Mouse (Mus musculus) liver, postnatal 0 days (tissue): ENCODE results near the gene Prkag2. TPM values are rescaled to one million over a fixed set of nuclear protein-coding genes. Genes with fewer than 3 reads are reported as not detected.

Source experiments
- ATAC-seq: fragments of 200-750 bp; cut with Nextera tagmentation; 2 replicates; pipeline ENCODE4 v1.8.0; 2017; ENCODE audit warnings: mild to moderate bottlenecking, moderate library complexity
- DNase-seq: peaks from one replicate; pipeline ENCODE4 v3.0.0-alpha.2; 2016
- H3K27ac ChIP-seq: fragments of 300-500 bp; sonication (generic); 2 replicates; pipeline ENCODE4 v1.5.1; 2014; ENCODE audit warnings: antibody characterized with exemption, moderate library complexity, mild to moderate bottlenecking, low read depth
- H3K27me3 ChIP-seq: fragments of 300-500 bp; sonication (generic); 2 replicates; pipeline ENCODE4 v1.6.1; 2014; ENCODE audit warnings: low read length, control low read depth, mixed read lengths; ENCODE audit not compliant: insufficient read depth
- H3K36me3 ChIP-seq: fragments of 300-500 bp; sonication (generic); replicated peaks from 2 replicates; pipeline ENCODE4 v1.6.1; 2014; ENCODE audit warnings: mild to moderate bottlenecking, control low read depth, low read length, moderate library complexity, mixed read lengths; ENCODE audit not compliant: insufficient read depth
- H3K4me1 ChIP-seq: fragments of 300-500 bp; sonication (generic); 2 replicates; pipeline ENCODE4 v1.6.1; 2014; ENCODE audit warnings: antibody characterized with exemption, mild to moderate bottlenecking, control low read depth; ENCODE audit not compliant: insufficient read depth
- H3K4me2 ChIP-seq: fragments of 300-500 bp; sonication (generic); 2 replicates; pipeline ENCODE4 v1.6.1; 2014; ENCODE audit warnings: low read depth, mild to moderate bottlenecking, low read length, moderate library complexity, mixed read lengths
- H3K4me3 ChIP-seq: fragments of 300-500 bp; sonication (generic); 2 replicates; pipeline ENCODE4 v1.5.1; 2014; ENCODE audit warnings: low read depth, low read length
- H3K9ac ChIP-seq: fragments of 300-500 bp; sonication (generic); replicated peaks from 2 replicates; pipeline ENCODE4 v1.6.1; 2014; ENCODE audit warnings: mild to moderate bottlenecking, moderate library complexity
- H3K9me3 ChIP-seq: fragments of 300-500 bp; sonication (generic); 2 replicates; pipeline ENCODE4 v1.6.1; 2016; ENCODE audit warnings: mild to moderate bottlenecking, control low read depth, low read length, mixed read lengths
- CTCF ChIP-seq: sonication (generic); IDR thresholded peaks from 2 replicates; pipeline ENCODE4 v1.5.1; 2016; ENCODE audit warnings: antibody characterized with exemption, low read depth
- EP300 ChIP-seq: IDR thresholded peaks from 2 replicates; pipeline ENCODE4 v1.6.1; 2016; ENCODE audit warnings: antibody characterized with exemption, low read depth, mild to moderate bottlenecking
- WGBS: fragments of 180-500 bp; shearing (Covaris S2); extraction: QIAGEN DNeasy Blood & Tissue Kit; methylation state at CpG from one replicate; pipeline ENCODE4 v1.1.7; 2014; ENCODE audit not compliant: insufficient replicate concordance; 5-methylcytosine and 5-hydroxymethylcytosine counted together
- polyA plus RNA-seq: library from polyadenylated mRNA; unstranded; fragments of >200 nt; fragmentation: Nextera tagmentation; extraction: Ambion mirVana; gene quantifications from 2 replicates; pipeline ENCODE4 v1.2.1, GENCODE M21; 2015

The Prkag2 gene
- polyA plus RNA-seq, 1 experiment from 2014 or later, result 6.8 TPM

GRCm38 (mm10) chr5:25100157-25100515, 306 bp downstream of the Prkag2 start:
- Histone ChIP-seq H3K9ac (peak overlapping the region; percentile 77), H3K4me2 (peak overlapping the region; percentile 85), H3K27me3 (peaks cover 9% of the 10 kb centered on the region; the same call in 1 of the 2 replicates), H3K4me1 (peaks cover 20% of the 10 kb centered on the region), H3K4me3 (peak overlapping the region; percentile 68), H3K27ac (peak overlapping the region; percentile 94), H3K36me3 (no peaks in the 10 kb centered on the region; the same call in 1 of the 2 replicates), H3K9me3 (no peaks in the 10 kb centered on the region)
- ATAC-seq, result no peak
- WGBS, result under 1% methylated on average over 26 of the region's 26 CpGs
- DNase-seq, result no peak
- TF ChIP-seq CTCF (no peak), EP300 (no peak)

DNA sequence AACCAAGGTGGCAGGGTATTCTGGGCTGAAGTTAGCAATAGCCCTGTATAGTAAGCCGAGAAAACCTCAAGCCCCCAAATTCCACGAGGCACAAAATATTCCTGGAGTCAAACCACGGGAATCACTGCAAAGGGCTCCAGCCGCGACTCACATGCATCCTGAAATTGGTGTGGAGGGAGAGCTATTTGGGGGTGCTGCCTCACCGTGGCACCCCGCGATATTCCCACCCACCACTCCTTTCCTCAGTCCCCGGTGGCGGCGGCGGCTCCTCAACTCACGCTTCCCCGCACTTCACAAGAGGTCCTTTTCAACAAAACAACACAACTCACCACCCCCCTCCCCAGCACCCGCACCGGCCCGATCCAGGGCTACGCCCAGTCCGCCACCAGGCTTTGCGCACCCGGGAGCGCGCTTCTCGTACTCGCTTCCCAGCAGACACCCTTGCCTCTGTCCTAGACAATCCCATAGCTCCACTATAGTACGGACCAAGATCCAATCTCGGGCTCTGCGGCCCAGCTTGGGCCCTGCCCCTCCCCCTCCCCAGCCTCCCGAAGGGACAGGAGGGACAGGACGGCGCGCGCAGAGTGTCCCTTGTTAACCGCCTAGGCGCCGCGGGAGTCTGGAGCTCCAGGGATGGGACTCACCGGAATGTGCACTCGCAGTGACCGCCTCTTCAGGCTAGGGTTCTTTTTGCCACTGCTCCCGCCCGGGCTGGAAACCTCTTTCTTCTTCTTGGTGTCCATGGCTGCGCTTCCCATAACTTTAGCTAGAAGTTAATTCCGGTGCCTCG, 880 bp downstream of the Prkag2 start:
- ATAC-seq, result peak; percentile 43
- H3K9ac ChIP-seq, result peak overlapping the region; percentile 77
- peaks cover 20% of the 10 kb centered on the region for H3K4me1 ChIP-seq
- TF ChIP-seq CTCF, result no peak
- TF ChIP-seq EP300, result no peak
- 1% methylated on average over 42 of the region's 45 CpGs for WGBS
- H3K27me3 ChIP-seq, result peaks cover 9% of the 10 kb centered on the region; the same call in 1 of the 2 replicates
- peak; percentile 69 for DNase-seq
- H3K36me3 ChIP-seq, result no peaks in the 10 kb centered on the region; the same call in 1 of the 2 replicates
- peak overlapping the region; percentile 68 for H3K4me3 ChIP-seq
- peak overlapping the region; percentile 94 for H3K27ac ChIP-seq
- peak overlapping the region; percentile 85 for H3K4me2 ChIP-seq
- no peaks in the 10 kb centered on the region for H3K9me3 ChIP-seq

DNA sequence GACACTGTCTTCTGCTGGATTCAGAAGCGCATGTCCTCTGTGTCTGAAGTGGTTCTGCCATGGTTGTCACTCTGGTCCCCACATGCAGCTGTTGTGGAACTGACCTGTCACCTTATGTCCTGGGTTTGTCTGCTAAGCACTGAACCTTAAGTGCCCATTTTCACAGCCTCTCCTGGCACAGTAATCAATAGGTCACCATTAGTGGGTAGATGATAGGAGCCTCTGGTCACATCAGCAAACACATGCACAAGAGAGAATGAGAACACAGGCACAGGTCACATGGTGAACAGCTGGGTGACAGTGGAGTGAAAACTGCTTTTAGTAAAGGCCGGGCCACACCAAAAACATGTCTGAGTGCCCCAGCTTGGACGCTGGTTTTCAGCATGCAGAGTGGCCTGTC, 2.6 kb downstream of the Prkag2 start:
- H3K4me3 ChIP-seq, result peak overlapping the region; percentile 68; the same call in 1 of the 2 replicates
- no peak for TF ChIP-seq EP300
- no peak for TF ChIP-seq CTCF
- peaks cover 22% of the 10 kb centered on the region for H3K4me1 ChIP-seq
- H3K4me2 ChIP-seq, result peak overlapping the region; percentile 85
- H3K27me3 ChIP-seq, result peaks cover 9% of the 10 kb centered on the region; the same call in 1 of the 2 replicates
- H3K9ac ChIP-seq, result no peak overlapping the region
- WGBS, result 55% methylated on average over 3 of the region's 3 CpGs
- DNase-seq (no peak), ATAC-seq (peak; percentile 19)
- no peaks in the 10 kb centered on the region for H3K9me3 ChIP-seq
- peak overlapping the region; percentile 94 for H3K27ac ChIP-seq
- H3K36me3 ChIP-seq, result no peaks in the 10 kb centered on the region; the same call in 1 of the 2 replicates

GRCm38 (mm10) chr5:25096431-25096830, 4.0 kb downstream of the Prkag2 start:
- DNase-seq (no peak), ATAC-seq (no peak)
- Histone ChIP-seq H3K4me2 (no peak overlapping the region), H3K9me3 (no peaks in the 10 kb centered on the region), H3K27me3 (peaks cover 9% of the 10 kb centered on the region; the same call in 1 of the 2 replicates), H3K27ac (no peak overlapping the region), H3K4me1 (peaks cover 17% of the 10 kb centered on the region), H3K9ac (no peak overlapping the region), H3K4me3 (no peak overlapping the region), H3K36me3 (no peaks in the 10 kb centered on the region; the same call in 1 of the 2 replicates)
- TF ChIP-seq CTCF (no peak), EP300 (no peak)
- WGBS, result 51% methylated on average over 4 of the region's 4 CpGs

GRCm38 (mm10) chr5:25092630-25093245, 7.7 kb downstream of the Prkag2 start:
- Histone ChIP-seq H3K4me2 (no peak overlapping the region), H3K27me3 (no peaks in the 10 kb centered on the region), H3K4me3 (no peak overlapping the region), H3K4me1 (peaks cover 30% of the 10 kb centered on the region), H3K9me3 (no peaks in the 10 kb centered on the region), H3K36me3 (no peaks in the 10 kb centered on the region; the same call in 1 of the 2 replicates), H3K27ac (no peak overlapping the region), H3K9ac (no peak overlapping the region)
- 61% methylated on average over 8 of the region's 8 CpGs for WGBS
- ATAC-seq (no peak), DNase-seq (no peak)
- no peak for TF ChIP-seq EP300
- no peak for TF ChIP-seq CTCF

DNA sequence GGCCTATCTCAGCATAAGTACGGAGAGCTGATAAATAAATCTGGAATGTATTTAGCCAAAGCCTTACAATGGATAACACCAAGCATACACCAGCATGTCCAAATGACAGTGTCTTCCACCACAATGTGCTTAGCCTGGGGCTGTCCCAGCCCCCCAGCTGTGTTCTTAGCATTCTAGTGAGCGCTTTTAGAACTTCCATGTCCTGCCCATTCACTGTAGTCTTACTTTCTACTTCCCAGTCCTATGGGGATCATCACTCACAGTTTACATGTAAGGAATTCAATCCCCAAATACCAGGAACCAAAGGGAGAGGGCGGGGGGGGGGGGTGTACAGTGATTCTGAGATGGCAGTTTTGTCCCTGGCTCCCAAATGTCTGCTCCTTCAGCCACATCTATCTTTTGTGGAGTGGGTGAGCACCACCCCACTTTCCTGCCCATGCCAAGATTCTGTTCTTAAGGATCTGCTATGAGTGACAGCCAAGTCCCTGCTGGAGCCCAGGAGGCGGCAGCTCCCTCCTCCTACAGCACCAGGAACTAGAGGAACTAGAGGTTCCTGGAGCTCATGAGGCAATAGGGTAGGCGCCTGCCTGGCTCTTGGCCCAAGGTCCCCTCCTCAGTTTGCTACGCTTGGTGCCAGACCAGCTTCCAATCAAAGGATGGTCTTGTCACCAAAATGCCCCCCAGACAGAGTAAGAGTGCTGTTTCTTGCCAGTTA, 11.0 kb downstream of the Prkag2 start:
- H3K4me2 ChIP-seq, result no peak overlapping the region
- H3K27me3 ChIP-seq, result no peaks in the 10 kb centered on the region
- H3K4me3 ChIP-seq, result no peak overlapping the region
- peaks cover 37% of the 10 kb centered on the region for H3K4me1 ChIP-seq
- WGBS, result 66% methylated on average over 6 of the region's 6 CpGs
- no peaks in the 10 kb centered on the region for H3K9me3 ChIP-seq
- no peak overlapping the region for H3K27ac ChIP-seq
- ATAC-seq (no peak), DNase-seq (no peak)
- TF ChIP-seq EP300 (no peak), CTCF (no peak)
- no peaks in the 10 kb centered on the region for H3K36me3 ChIP-seq
- no peak overlapping the region for H3K9ac ChIP-seq
